Comparison of ENCODE assay signal across 9 mouse cellular contexts in genomic region chr4:139209130-139209840, GRCm38 (mm10). TPM values are rescaled to one million over a fixed set of nuclear protein-coding genes. Genes with fewer than 3 reads are reported as not detected.
A peak's percentile ranks its signal among the peaks of the same experiment; 100 is the strongest.
DNase-seq lines count a peak whose midpoint lies in the region; ATAC-seq lines count a peak whose summit lies in the region.
"Had no signal": no experiment of that assay in that cellular context is flagged by ENCODE, and none has a peak within 500 bp of the region (broad histone marks: within the 10 kb centered on the region; RNA-seq: fewer than 3 reads in every experiment).

No protein-coding gene starts in this region.

- H3K4me1 ChIP-seq in heart, embryonic 12.5 days (replicated peaks), result peaks cover 82% of the 10 kb centered on the region
- H3K4me1 ChIP-seq in embryonic facial prominence, embryonic 12.5 days, result peaks cover 64% of the 10 kb centered on the region
- peaks cover 43% of the 10 kb centered on the region for H3K4me1 ChIP-seq in liver, embryonic 16.5 days (ENCODE audit: control insufficient read depth, low read depth, low read length)

- peaks cover 9% of the 10 kb centered on the region for H3K36me3 ChIP-seq in heart, embryonic 12.5 days
- H3K36me3 ChIP-seq in embryonic facial prominence, embryonic 12.5 days, result peaks cover 20% of the 10 kb centered on the region; the same call in 1 of the 2 replicates
- no peaks in the 10 kb centered on the region for H3K36me3 ChIP-seq in liver, embryonic 16.5 days (ENCODE audit: control insufficient read depth, insufficient read depth)

- no peaks in the 10 kb centered on the region for H3K9me3 ChIP-seq in heart, embryonic 12.5 days (replicated peaks)
- H3K9me3 ChIP-seq in embryonic facial prominence, embryonic 12.5 days, result no peaks in the 10 kb centered on the region
- no peaks in the 10 kb centered on the region for H3K9me3 ChIP-seq in liver, embryonic 16.5 days (replicated peaks; ENCODE audit: control insufficient read depth, low read length)

- 70% methylated on average over 5 of the region's 5 CpGs for WGBS in heart, embryonic 12.5 days
- WGBS in embryonic facial prominence, embryonic 12.5 days, result 58% methylated on average over 5 of the region's 5 CpGs
- 68% methylated on average over 5 of the region's 5 CpGs for WGBS in liver, embryonic 16.5 days (ENCODE audit: insufficient replicate concordance)

- no peak for ATAC-seq in heart, embryonic 12.5 days (ENCODE audit: insufficient number of reproducible peaks, low FRiP score)
- ATAC-seq in CD4-positive, CD25-positive, alpha-beta regulatory T cell, adult 4 months, result peak; percentile 15
- ATAC-seq in embryonic facial prominence, embryonic 12.5 days (ENCODE audit: insufficient number of reproducible peaks, insufficient read depth, low FRiP score, low TSS enrichment), result no peak
- no peak for ATAC-seq in liver, embryonic 16.5 days (ENCODE audit: low read depth)

- H3K27ac ChIP-seq in heart, embryonic 12.5 days (ENCODE audit: poor library complexity, severe bottlenecking), result peak overlapping the region; percentile 67; the same call in 1 of the 2 replicates
- H3K27ac ChIP-seq in embryonic facial prominence, embryonic 12.5 days, result peak overlapping the region; percentile 68; the same call in 1 of the 2 replicates
- peak overlapping the region; percentile 15; the same call in 1 of the 2 replicates for H3K27ac ChIP-seq in liver, embryonic 16.5 days (ENCODE audit: low read length)

- no peaks in the 10 kb centered on the region for H3K27me3 ChIP-seq in heart, embryonic 12.5 days (replicated peaks)
- H3K27me3 ChIP-seq in embryonic facial prominence, embryonic 12.5 days, result no peaks in the 10 kb centered on the region
- H3K27me3 ChIP-seq in liver, embryonic 16.5 days (ENCODE audit: control insufficient read depth, insufficient read depth, low read depth, low read length), result no peaks in the 10 kb centered on the region

- no peak overlapping the region for H3K4me3 ChIP-seq in heart, embryonic 12.5 days
- no peak overlapping the region for H3K4me3 ChIP-seq in embryonic facial prominence, embryonic 12.5 days
- no peak overlapping the region for H3K4me3 ChIP-seq in liver, embryonic 16.5 days (ENCODE audit: low read depth, low read length)

- H3K9ac ChIP-seq in heart, embryonic 12.5 days, result no peak overlapping the region
- H3K9ac ChIP-seq in embryonic facial prominence, embryonic 12.5 days, result no peak overlapping the region
- H3K9ac ChIP-seq in liver, embryonic 16.5 days (ENCODE audit: low read depth, low read length), result no peak overlapping the region

- no peak overlapping the region for H3K4me2 ChIP-seq in heart, embryonic 12.5 days
- H3K4me2 ChIP-seq in embryonic facial prominence, embryonic 12.5 days (replicated peaks), result no peak overlapping the region
- no peak overlapping the region for H3K4me2 ChIP-seq in liver, embryonic 16.5 days (ENCODE audit: low read depth, low read length)

- DNase-seq in heart, adult 8-10 months (ENCODE audit: low spot score), result no peak
- no peak for DNase-seq in left cerebral cortex, adult 9 months (ENCODE audit: low spot score in 2 of 2)
- no peak for DNase-seq in layer of hippocampus, adult 9-10 months (ENCODE audit: low spot score)
- no peak for DNase-seq in left cerebral cortex, adult 18-20 months (ENCODE audit: low spot score in 2 of 2)
- DNase-seq: thymus, postnatal 4 days had no signal

RNA-seq across cellular contexts. Expression of gene Capzb, which starts 16.6 kb away (rescaled TPM):
- polyA plus RNA-seq in heart, embryonic 12.5 days (2016; fragmentation: Nextera tagmentation; extraction: Ambion mirVana), result 395 and 402 TPM in 2 replicates
- total RNA-seq in heart, adult 8-10 months (2022), result 100 to 1,000 TPM; 354 to 406 (median 379) TPM
- 100 to 1,000 TPM; 479 to 616 TPM for polyA plus RNA-seq in CD4-positive, CD25-positive, alpha-beta regulatory T cell, adult 4 months (2017; shearing (Covaris generic))
- 415 TPM in 2 replicates for polyA plus RNA-seq in embryonic facial prominence, embryonic 12.5 days (2016; fragmentation: Nextera tagmentation; extraction: Ambion mirVana)
- 135 and 146 TPM in 2 replicates for polyA plus RNA-seq in liver, embryonic 16.5 days (2015; fragmentation: Nextera tagmentation; extraction: Ambion mirVana)
- 100 to 1,000 TPM; 302 to 316 TPM for total RNA-seq in left cerebral cortex, adult 18-20 months (2021)

Comparison
In these comparisons a context has a peak if more than half of its experiments do, and no peak if none do; other contexts are left out.
1. H3K27ac ChIP-seq: peak in every context shown above with its lines; median percentile 68 in embryonic facial prominence, embryonic 12.5 days; 67 in heart, embryonic 12.5 days; 15 in liver, embryonic 16.5 days.